Mouse (Mus musculus) embryo, embryonic 11 days (tissue): ENCODE data around the gene Gm20422.
"Not testable (repeated sequence)": the region's sequence is repeated elsewhere in the genome, so short reads cannot be mapped to it uniquely, and the experiment has no call there.

Source experiments
- DNase-seq: peaks from one replicate; pipeline ENCODE4 v3.0.0-alpha.2; 2015

Gm20422 gene

GRCm38 (mm10) chr8:69791415-69792068 is 16.9 kb upstream of the Gm20422 start:
- DNase-seq = peak; percentile 65

GRCm38 (mm10) chr8:69790773-69791367 is 16.2 kb upstream of the Gm20422 start, which contains the start of the genes Atp13a1 and Zfp866:
TSS of gene Atp13a1 (plus strand) at chr8:69791163.
TSS of gene Zfp866 (minus strand) at chr8:69791178.
- DNase-seq = peak; percentile 95

GRCm38 (mm10) chr8:69790364-69790763 is 15.7 kb upstream of the Gm20422 start:
- DNase-seq = peak; percentile 40

- no peak for DNase-seq
Measured at GRCm38 (mm10) chr8:69789731-69790130, 15.0 kb upstream of the Gm20422 start.

- no peak for DNase-seq
Measured at GRCm38 (mm10) chr8:69789105-69789504, 14.4 kb upstream of the Gm20422 start.

- DNase-seq = no peak
Measured at GRCm38 (mm10) chr8:69777111-69777510, 2.4 kb upstream of the Gm20422 start.

GRCm38 (mm10) chr8:69775149-69775534 is 456 bp upstream of the Gm20422 start:
- DNase-seq = no peak

GRCm38 (mm10) chr8:69772106-69772505 is 2.6 kb downstream of the Gm20422 start:
- DNase-seq = no peak

GRCm38 (mm10) chr8:69771221-69771620 is 3.5 kb downstream of the Gm20422 start:
- no peak for DNase-seq

GRCm38 (mm10) chr8:69761814-69762445 is 12.8 kb downstream of the Gm20422 start:
- no peak for DNase-seq

- DNase-seq = no peak
Measured at GRCm38 (mm10) chr8:69758316-69758715, 16.4 kb downstream of the Gm20422 start.

GRCm38 (mm10) chr8:69752437-69752836 is 22.2 kb downstream of the Gm20422 start:
- DNase-seq = no peak

GRCm38 (mm10) chr8:69749544-69750454 is 24.9 kb downstream of the Gm20422 start, which contains the start of gene Zfp963:
TSS of gene Zfp963 (minus strand) at chr8:69749970.
- DNase-seq = peak; percentile 96

GRCm38 (mm10) chr8:69741231-69741630 is 33.5 kb downstream of the Gm20422 start:
- peak; percentile 29 for DNase-seq

GRCm38 (mm10) chr8:69740763-69741162 is 33.9 kb downstream of the Gm20422 start:
- DNase-seq = no peak

- DNase-seq = no peak
Measured at GRCm38 (mm10) chr8:69735495-69735894, 39.2 kb downstream of the Gm20422 start.

GRCm38 (mm10) chr8:69717232-69717580 is 57.5 kb downstream of the Gm20422 start:
- DNase-seq = no peak

- DNase-seq = peak; percentile 97
Measured at GRCm38 (mm10) chr8:69716403-69717231, 58.1 kb downstream of the Gm20422 start.

- no peak for DNase-seq
Measured at GRCm38 (mm10) chr8:69715366-69715765, 59.3 kb downstream of the Gm20422 start.

- DNase-seq = no peak
Measured at GRCm38 (mm10) chr8:69713516-69713915, 61.2 kb downstream of the Gm20422 start.

- DNase-seq = not testable (repeated sequence)
Measured at GRCm38 (mm10) chr8:69710624-69711023, 64.1 kb downstream of the Gm20422 start, which contains the start of gene Zfp869. TSS of gene Zfp869 (minus strand) at chr8:69710724.

- DNase-seq = no peak
Measured at GRCm38 (mm10) chr8:69701810-69702209, 72.9 kb downstream of the Gm20422 start.
